Mouse (Mus musculus): ENCODE measurements around the gene Homez. TPM values are rescaled to one million over a fixed set of nuclear protein-coding genes. Genes with fewer than 3 reads are reported as not detected.

Gene Homez
- total RNA-seq, 2 experiments from 2014 or later: 8.4 to 19.1 TPM

GRCm38 (mm10) chr14:54875844-54876538 is 5.2 kb upstream of the Homez start:
- ATAC-seq (replicated peaks; ENCODE audit: poor library complexity, severe bottlenecking): peak; percentile 10

DNA sequence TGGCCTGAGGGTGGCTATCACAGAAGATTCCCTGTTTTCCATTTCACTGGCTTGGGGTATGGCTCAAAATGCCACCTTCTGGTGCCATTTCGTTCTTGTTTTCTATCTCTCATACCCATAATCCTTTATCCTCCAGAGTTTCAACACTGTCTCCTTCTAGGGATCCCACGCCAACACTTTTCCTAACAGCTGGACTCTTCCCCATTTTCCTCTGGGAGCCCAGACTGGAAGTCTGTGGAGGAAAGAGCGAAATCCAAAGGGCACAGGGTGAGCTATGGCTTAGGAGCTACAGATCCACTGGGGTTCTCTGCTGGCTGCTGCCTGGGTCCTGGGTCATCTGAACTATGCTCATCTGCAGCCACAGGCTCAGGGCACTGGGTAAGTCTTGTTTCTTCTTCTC is 3.4 kb upstream of the Homez start:
- ATAC-seq (replicated peaks; ENCODE audit: poor library complexity, severe bottlenecking): no peak

DNA sequence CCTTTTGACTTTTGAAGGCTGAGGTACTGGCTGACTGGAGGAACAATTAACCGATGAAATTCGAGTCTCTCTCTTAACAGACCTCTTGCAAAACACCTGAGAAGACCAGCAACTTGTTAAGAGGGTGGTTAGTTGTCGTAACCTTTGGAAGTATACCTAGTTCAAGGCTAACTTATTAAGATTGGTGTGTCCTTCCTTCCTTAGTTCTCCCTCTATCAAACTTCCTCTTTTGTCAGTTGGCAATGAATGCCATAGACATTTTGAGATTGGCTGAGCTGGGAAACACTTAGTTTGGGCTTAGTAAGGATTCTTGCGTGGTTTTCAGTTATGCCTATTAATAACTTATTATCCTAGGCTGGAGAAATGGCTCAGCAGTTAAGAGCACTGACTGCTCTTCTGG is 2.7 kb downstream of the Homez start:
- ATAC-seq (replicated peaks; ENCODE audit: poor library complexity, severe bottlenecking): peak; percentile 12

- no peak for ATAC-seq (replicated peaks; ENCODE audit: poor library complexity, severe bottlenecking)
These were observed 3.8 kb downstream of the Homez start for GRCm38 (mm10) chr14:54866936-54867335.

DNA sequence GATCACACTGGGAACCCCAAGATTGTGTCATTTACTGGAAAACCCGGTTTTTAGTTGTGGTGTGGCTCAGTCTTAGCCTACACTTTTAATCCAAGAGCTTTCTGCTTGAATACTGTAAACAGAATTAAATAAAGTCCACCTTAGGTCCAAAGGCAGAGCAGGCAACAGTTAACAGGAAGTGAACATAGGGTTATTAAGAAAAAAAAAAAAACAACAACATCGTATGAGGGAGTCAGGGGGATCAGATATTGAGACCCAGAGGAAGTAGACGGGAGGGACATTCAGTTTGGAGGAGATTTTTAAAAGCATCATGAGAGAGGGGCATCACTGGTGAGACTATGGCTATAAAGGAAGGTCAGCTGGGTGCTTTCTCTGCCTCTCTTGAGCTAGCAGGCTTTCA is 4.5 kb downstream of the Homez start:
- no peak for ATAC-seq (replicated peaks; ENCODE audit: poor library complexity, severe bottlenecking)

DNA sequence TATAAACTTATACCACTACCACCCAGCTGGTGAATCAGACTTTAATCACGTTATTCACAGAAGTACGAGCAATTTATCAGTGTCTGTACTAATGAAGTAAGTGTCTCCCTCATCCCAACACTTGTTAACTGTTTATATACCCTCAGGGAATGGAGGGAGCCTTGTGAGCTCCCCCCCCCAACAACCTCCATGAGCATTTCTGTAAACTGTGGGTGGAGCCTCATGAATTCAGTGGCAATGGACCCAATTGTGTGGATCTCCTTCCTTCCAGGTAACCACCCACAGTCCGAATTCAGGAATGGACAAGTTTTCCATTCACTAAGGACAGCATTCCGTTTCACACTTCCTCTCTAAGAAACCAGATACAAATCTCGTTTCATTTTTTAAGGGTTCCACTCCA is 5.1 kb downstream of the Homez start:
- no peak for ATAC-seq (replicated peaks; ENCODE audit: poor library complexity, severe bottlenecking)

- peak; percentile 38 for ATAC-seq (replicated peaks; ENCODE audit: poor library complexity, severe bottlenecking)
These were observed 6.3 kb downstream of the Homez start for GRCm38 (mm10) chr14:54864313-54865036.

DNA sequence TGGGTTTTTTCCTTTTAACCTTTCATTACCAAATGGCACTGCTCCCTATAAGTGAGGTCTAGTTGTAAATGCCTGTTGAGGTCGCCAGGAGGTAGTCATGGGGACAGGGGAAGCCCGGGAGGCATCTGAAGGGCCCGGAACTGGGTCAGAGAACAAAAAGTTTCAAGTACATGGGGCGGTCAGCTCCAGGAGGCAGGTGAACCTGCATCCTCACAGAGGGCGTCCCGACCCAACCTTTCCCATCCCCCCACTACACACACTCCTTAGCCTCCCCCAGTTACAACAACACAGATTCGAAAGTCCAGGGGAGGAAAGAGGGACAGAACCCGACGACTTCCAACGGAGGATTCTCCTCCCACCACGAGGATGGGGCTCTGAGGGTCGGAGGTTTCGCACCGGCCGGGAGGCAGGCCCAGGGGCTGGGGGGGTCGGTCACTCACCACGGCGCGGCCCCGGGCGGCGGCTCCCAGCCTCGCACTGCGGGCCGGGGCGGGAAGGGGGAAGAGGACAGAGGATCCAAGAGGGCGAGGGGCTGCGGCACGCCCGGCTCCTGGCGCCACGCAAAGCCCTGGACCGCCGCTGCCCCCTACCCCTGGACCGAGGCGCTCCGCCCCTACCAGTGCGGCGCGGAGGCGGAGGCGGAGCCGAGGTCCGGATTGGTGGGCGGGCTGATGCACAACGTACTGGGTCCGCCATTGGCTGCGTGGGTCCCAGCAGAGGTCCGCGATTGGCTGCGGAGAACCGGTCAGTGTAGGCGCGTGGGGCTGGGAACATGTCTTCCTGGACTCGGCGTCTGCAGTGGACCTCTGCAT is 7.1 kb downstream of the Homez start:
- ATAC-seq (replicated peaks; ENCODE audit: poor library complexity, severe bottlenecking): peak; percentile 91

GRCm38 (mm10) chr14:54860511-54860910 is 10.2 kb downstream of the Homez start:
- 0 out of 2 replicates have a peak, but pooled peaks have one; percentile 20 for ATAC-seq (replicated peaks; ENCODE audit: poor library complexity, severe bottlenecking)

GRCm38 (mm10) chr14:54857891-54858290 is 12.9 kb downstream of the Homez start:
- ATAC-seq (replicated peaks; ENCODE audit: poor library complexity, severe bottlenecking): no peak

DNA sequence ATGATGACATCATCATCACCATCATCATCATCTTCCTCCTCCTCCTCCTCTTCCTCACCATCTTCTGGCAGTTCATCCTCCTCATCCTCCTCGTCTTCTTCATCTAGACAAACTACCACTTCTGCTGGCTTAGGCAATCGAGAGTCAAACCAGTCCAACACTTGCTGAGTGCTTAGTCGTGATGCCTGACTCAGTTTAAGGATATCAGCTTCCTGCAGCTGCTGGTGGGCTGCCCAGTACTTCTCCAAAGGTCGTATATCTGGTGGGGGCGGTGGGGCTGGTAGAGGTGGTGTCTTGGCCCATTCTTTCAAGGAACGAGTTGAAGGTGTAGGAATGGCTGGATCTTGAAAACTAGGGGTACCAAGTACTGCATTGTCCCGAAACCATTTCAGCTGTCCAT is 14.1 kb downstream of the Homez start:
- no peak for ATAC-seq (replicated peaks; ENCODE audit: poor library complexity, severe bottlenecking)

GRCm38 (mm10) chr14:54855726-54856125 is 15.0 kb downstream of the Homez start:
- no peak for ATAC-seq (replicated peaks; ENCODE audit: poor library complexity, severe bottlenecking)

DNA sequence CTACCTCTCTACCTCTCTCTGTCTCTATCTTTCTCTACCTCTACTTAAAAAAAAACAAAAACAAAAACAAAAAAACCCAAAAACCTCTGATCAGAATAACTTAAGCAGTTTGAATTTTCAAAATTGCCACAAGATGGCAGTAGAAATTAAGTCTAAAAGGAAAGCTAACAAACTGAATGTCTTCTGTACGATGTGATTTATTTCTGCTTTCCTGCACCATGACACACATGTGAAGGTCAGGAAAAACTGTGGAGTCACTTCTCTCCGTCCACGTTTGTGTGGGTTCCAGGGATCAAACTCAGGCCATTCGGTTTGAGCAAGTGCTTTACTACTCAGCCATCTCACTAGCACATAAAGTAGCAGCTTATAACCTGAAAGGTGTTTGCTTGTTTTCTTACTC is 27.3 kb downstream of the Homez start:
- no peak; the same call in 1 of the 2 replicates for ATAC-seq (replicated peaks; ENCODE audit: poor library complexity, severe bottlenecking)

DNA sequence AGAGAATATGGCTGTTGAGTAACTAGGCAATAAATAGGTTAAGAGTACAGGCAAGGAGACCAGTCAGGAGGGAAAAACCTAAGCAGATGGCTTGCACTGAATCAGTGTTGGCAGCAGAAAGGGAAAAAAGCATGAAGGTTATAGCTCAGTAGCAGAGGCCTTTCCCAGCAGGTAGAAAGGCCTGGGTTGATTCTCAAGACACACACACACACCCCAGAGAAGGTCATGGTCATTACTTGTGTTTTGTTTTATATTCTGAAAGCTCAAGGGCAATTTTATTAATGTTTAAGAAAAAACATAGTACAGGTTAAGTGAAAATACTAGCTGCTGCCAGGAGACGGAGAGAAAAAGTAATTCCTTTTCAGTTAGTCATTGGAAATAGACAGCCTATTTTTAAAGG is 47.0 kb downstream of the Homez start:
- no peak for ATAC-seq (replicated peaks; ENCODE audit: poor library complexity, severe bottlenecking)

DNA sequence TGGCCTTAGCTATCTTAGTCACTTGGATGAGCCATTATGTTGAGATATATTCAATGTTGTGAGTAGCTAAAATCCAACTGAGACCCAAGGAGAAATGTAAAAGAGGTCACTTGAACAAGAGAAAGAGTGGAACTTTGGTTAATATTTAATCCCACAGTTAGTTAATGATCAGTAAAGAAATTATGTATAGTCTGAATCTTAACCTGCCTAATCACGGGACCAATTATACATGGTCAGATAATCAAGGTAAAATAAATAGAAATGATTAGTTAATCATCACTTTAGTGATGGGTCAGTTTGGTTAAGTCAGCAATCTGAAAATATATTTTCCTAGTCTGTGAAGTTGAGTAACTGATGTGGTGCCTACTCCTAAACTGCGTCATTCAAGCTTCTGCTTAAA is 48.5 kb downstream of the Homez start:
- ATAC-seq (replicated peaks; ENCODE audit: poor library complexity, severe bottlenecking): no peak

- peak; percentile 81 for ATAC-seq (replicated peaks; ENCODE audit: poor library complexity, severe bottlenecking)
These were observed 53.0 kb downstream of the Homez start for GRCm38 (mm10) chr14:54817791-54818190.

GRCm38 (mm10) chr14:54815737-54816136 is 55.0 kb downstream of the Homez start:
- no peak for ATAC-seq (replicated peaks; ENCODE audit: poor library complexity, severe bottlenecking)

DNA sequence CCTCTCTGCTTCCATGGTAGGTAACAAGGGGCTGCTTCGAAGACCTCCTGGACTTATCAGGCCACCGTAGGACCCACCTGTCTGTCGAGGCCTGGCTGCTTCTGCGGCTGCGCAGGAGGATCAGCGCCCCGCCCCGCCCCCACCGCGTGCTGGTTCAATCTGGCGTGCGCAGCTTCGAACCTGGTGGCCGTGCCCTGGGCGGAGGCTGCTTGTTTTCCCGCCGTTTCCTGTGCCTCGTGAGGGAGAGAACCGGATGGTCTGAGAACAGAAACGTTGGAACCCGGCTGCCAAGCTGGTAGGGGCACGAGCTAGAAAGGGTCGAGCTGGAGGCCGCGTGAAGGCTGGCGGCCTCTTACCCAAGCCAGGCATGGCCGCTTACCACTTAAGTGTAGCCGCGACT is 56.8 kb downstream of the Homez start, which contains the start of gene Rnf212b:
Gene Rnf212b, plus strand, starts transcription at position 151 of the 400 bp plus-strand sequence.
- no peak for ATAC-seq (replicated peaks; ENCODE audit: poor library complexity, severe bottlenecking)

DNA sequence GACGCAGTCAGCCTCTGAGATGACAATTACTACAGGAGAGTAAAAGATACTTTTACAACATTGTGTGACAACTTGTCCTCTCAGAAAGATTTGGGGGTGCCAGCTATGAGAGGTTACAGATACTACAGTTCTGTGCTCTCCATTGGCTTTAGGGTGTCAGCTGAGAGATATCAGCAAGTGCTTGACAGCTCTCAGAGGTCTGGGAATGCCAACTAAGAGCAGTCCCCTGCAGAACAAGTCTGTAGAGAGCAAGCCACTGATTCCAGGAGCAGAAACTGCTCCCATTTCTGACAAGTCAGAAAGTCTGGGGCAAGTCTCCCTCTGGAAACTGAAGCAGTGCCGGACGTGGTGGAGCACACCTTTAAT is 61.1 kb downstream of the Homez start:
- ATAC-seq (replicated peaks; ENCODE audit: poor library complexity, severe bottlenecking): no peak

DNA sequence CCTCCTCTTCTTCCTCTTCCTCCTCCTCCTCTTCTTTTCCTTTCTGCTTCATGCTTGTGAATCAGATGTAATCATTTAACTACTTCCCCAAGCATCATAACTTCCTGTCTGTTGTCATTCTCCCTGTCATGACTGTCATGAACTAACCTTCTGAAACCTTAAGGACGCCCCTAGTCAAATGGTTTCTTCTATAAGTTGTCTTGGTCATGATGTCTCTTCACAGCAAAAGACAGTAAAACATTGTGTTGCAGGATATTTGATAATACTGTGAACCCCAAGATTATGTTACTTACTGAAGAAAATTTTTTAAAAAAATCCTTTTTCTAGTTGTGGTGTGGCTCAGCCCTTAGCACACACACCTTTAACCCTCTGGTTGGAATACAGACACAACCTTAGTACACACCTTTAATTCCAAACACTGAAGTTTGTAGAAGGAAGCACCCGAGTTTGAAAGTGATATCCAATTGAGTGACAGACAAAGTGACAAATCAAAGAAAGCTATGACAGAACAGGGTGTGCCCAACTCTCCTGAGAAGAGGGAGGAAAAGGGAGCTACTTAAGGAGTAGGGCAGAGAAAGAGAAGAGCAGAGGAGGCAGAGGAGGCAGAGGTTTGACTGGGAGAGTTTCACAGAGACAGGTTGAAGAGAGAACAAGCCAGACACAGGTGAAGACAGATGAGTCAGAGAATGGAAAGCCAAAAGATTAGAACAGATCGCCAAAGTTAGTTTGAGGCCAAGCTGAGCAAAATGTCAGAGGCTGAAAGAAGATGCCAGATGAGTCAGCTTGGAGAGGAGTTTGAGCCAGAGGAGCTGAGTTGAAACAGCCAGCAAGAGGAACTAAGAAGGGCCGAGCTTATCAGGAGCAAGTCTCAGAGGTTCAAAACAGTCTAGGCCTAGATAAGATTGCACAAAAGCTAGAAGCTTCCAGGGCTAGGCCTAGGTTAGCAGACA is 61.8 kb downstream of the Homez start:
- ATAC-seq (replicated peaks; ENCODE audit: poor library complexity, severe bottlenecking): 0 out of 2 replicates have a peak, but pooled peaks have one; percentile 17
